Mouse (Mus musculus) splenic B cell, adult 2 months (primary cell): ENCODE results near the gene Lamtor2.

Experiments used
- DNase-seq: peaks from one replicate; pipeline ENCODE4 v3.0.0-alpha.2; 2011; ENCODE audit warnings: low read depth, low spot score
- H3K27me3 ChIP-seq: 2 replicates; pipeline ENCODE4 v1.6.1; 2012; ENCODE audit warnings: mild to moderate bottlenecking, low read length, moderate library complexity, mixed read lengths; ENCODE audit not compliant: control insufficient read depth, poor library complexity, insufficient read depth, severe bottlenecking
- H3K36me3 ChIP-seq: 2 replicates; pipeline ENCODE4 v1.6.1; 2012; ENCODE audit warnings: mild to moderate bottlenecking, low read length, moderate library complexity, mixed read lengths; ENCODE audit not compliant: control insufficient read depth, poor library complexity, insufficient read depth, severe bottlenecking

The Lamtor2 gene

DNA sequence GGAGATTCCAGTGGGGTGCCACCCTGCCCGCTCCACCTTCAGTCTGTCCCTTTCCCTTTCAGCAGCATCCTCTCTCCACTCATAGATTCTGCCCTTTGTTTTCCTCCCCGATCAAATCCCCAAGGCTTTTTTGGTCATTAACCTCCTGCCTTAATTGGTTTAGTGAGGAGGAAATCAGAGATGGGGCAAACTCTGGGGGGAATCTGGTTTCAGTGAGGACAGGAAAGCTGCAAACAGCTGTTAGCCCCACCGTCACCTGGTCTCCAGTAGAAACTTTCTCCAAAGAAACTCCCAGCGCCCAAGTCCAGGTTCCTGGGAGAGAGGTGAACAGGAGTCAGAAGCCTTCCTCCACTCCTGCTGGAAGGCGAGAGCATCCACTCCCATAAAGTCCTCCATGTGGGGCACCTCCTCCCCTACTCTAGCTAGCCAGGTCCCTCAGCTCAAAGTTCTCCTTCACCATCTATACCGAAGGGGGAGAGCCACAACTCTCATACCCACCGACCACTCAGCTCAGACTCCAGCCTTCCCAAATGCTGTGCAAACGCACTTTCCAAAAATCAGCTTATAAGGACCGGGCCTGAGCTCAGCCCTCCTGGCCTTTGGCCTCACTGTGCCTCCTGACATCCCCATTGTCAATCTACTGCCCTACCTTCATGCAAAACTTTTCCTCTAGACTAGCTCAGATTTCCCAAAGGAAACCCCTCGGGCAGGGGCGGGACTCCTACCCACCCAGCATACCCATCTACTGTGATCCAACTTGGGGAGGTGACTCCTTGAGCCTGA is 22.6 kb downstream of the Lamtor2 start:
- DNase-seq, result no peak
- Histone ChIP-seq H3K27me3 (0 out of 2 replicates have a peak, but pooled peaks cover 2% of the 10 kb centered on the region), H3K36me3 (no peaks in the 10 kb centered on the region)

DNA sequence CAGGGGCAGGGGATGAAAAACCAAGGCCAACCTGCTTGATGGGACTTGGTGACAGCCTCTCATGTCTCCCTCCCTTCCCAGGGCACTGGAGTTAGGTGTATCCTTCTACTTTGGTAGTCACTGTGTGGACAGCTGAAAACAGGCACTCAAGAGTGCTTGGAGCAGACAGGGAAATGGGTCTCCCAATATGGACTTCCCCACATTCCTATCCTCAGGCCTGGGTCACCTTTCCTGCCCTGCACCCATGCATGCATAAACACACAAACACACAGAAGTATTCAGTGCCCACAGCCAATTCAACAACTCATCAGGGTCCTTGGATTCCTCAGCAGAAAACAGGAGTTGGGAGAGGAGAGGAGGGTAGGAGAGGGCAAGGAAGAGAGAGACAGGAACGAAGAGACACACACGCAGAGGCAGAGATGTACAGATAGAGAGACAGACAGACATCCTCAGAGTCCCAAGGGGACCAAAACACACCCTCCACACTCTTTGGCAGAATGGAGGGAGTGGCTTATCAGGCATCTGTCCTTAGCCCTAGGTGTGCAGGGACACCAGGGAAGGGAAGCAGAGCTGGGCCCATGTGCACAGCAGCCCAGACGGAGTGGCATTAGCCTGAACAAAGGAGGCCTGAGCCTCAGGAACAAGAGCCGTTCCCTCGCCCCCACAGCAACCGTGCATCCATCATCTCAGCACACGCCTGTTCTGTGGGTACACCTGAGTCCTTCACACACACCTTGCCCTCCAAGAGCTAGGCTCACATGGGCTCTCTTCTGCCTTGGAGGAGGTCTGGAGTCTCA is 23.5 kb downstream of the Lamtor2 start:
- DNase-seq, result no peak

DNA sequence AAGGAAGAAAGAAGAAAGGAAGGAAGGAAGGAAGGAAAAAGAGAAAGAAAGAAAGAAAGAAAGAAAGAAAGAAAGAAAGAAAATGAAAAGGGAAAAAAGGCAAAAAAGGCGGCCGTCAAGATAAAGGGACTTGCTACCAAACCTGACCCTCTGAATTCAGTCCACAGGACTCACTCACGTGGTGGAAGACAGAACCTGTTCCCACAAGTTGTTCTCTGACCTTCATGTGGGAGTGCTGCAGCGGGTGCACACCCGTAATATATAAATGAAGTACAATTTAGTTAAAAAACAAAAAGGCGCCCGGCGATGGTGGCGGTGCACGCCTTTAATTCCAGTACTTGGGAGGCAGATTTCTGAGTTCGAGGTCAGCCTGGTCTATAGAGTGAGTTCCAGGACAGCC is 24.2 kb downstream of the Lamtor2 start:
- H3K36me3 ChIP-seq, result no peaks in the 10 kb centered on the region
- H3K27me3 ChIP-seq, result 0 out of 2 replicates have a peak, but pooled peaks cover 2% of the 10 kb centered on the region
- DNase-seq, result no peak

More for the DNA sequence above, 23.5 kb downstream of the Lamtor2 start:
- no peaks in the 10 kb centered on the region for H3K36me3 ChIP-seq
- H3K27me3 ChIP-seq, result 0 out of 2 replicates have a peak, but pooled peaks cover 2% of the 10 kb centered on the region

DNA sequence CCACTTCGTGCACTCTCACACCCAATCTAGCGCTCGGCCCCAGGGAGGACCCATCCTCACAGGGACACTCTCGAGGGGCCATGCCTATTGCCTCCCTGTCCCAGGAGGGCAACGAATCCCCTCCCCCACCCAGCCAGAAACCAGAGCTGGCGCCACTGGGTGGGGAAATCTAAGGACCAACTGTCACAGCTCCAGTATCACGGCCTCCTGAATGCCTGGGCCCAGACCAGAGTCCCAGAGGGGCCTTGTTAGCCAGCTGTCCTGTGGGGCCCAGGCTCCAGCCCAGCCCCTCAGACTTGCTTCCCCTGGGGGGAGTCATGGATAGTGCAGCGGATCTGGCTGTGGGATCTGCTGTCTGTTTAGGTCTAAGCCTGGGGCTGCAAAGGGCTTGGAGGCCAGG is 25.3 kb downstream of the Lamtor2 start:
- DNase-seq, result no peak
- 0 out of 2 replicates have a peak, but pooled peaks cover 2% of the 10 kb centered on the region for H3K27me3 ChIP-seq
- no peaks in the 10 kb centered on the region for H3K36me3 ChIP-seq

DNA sequence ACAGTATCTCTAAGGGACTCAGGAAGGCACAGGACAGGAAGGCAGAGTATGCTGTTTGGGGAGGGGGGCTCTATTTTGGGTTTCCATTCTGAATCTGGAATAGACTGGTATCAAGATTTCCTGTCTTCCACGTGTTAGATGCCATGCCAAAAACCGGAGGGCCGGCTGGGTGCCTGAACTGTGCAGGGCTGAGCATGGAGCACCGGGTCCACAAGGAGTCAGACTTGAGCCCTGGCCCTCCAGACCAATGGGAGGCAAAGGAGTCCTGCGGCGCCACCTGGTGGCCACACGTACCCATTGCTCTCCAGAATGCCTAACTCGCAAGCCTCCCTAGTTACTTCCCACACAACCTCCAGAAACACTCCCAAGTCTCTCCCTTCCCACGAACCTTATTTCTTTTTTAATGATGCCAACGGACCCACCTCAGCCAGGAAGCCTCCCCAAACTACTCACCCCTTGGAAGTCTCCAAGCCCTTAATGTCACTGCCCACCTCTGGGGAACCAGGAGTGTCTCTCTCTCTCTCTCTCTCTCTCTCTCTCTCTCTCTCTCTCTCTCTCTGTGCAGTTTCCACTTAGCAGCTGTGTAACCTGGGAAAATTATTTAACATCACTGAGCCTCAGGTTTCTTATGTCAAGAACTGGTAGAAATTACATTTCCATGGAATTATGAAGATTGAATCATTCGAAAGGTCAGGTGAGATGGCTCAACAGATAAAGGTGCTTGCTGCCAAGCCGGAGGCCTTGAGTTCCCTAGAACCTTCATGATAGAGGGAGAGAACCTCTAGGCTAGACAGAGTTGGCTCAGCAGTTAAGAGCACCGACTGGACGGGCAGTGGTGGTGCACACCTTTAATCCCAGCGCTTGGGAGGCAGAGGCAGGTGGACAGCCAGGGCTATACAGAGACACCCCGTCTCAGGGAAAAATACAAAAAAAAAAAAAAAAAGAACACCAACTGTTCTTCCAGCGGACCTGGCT is 26.4 kb downstream of the Lamtor2 start:
- DNase-seq, result peak; percentile 95
- Histone ChIP-seq H3K36me3 (no peaks in the 10 kb centered on the region), H3K27me3 (no peaks in the 10 kb centered on the region)

DNA sequence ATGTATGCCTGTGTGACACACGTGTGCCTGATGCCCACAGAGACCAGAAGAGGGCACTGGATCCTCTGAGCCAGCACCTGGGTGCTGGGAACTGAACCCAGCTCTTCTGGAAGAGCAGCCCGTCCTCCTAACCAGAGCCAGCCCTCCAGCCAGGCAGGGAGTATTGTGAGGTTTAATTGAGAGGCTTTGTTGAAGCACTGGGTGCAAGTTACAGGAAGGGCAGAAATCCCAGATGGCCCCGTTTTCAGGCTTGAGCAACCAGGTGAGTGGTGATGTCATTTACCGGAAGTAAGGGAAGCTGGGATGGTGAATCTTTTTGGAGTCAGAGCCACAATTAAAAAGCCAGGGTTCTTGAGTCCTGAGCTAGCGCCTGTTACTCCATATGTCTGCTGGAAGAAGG is 27.9 kb downstream of the Lamtor2 start:
- Histone ChIP-seq H3K27me3 (no peaks in the 10 kb centered on the region), H3K36me3 (no peaks in the 10 kb centered on the region)
- no peak for DNase-seq

DNA sequence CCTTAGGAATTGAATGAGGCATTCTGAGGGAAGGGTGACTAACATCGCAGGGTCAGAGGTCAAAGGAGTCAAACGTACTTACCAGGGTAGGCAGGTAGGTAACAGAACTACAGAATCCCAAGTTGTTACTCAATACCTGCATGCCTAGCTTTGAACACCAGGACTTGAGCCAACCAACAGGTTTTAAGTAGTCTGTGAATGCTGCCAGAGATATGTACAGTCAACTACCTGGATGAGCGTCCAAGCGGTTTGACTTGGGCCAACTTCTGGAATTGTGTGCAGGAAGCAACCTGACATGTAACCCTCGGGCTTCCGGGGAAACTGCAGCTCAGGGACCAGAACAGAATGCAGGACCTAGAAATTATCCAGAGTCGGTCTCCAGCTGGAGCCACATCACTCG is 29.8 kb downstream of the Lamtor2 start:
- no peak for DNase-seq
- H3K36me3 ChIP-seq, result no peaks in the 10 kb centered on the region
- H3K27me3 ChIP-seq, result no peaks in the 10 kb centered on the region

DNA sequence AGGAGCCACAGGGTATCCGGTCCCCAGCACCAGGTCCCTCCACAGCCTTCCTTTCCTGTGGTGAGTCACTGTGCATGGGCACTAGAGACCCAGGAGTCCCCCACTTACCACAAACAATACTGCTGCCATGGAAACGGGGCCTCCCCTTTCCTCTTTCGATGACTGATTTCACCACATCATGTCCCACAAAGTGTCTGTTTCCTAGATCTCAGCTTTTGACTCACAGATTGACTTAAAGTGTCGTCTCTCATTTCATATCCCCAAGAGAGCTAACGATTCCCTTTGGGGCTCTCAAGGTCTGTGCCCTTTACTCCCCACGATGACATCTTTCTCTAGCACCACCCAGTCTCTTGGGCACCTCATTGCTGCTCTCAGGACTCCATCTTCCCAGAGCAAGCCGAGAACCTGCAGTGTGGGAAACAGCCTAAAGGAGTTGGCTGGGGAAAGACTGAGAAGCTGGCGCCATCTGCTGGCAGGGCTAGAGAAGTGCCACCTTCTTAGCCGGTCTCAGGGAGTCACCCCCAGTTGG is 31.0 kb downstream of the Lamtor2 start:
- peak; percentile 92 for DNase-seq
- no peaks in the 10 kb centered on the region for H3K27me3 ChIP-seq
- H3K36me3 ChIP-seq, result no peaks in the 10 kb centered on the region

DNA sequence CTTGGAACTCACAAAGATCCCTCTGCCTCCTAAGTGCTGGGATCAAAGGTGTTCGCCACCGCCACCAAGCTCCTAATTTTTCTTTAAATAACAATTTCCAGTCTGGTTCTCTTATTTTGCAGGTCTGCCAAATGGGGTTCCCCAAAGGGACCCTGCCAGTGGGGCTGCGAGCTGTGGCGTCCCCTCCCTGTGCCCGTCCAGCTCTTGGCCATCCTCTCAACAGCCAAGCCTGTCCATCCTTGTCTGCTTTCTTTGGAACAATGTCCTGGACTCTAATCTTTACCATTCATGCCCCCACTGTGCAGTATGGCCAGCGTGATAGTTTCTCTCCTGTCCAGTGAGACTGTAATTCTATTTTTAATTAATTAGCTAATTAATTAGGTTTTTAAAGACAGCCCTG is 31.7 kb downstream of the Lamtor2 start:
- H3K27me3 ChIP-seq, result no peaks in the 10 kb centered on the region
- DNase-seq, result no peak
- H3K36me3 ChIP-seq, result no peaks in the 10 kb centered on the region

DNA sequence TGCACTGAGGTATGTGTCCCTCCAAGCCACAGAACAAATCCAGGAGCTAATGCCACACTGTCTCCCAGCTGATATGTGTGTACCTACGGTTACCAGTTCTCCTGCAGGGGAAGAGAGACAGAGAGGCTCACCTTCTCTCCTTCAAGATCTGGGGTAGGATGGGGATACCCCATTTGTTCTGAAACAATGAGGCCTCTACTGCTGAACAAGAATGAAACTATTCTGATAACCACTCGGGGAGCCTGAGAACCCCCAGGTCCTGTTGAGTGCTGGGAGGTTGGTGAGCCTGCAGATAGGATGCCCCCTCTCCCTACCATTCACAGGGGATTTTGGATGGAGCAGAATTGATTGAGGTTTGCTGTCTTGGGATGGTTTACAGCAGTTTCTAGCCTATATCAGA is 32.8 kb downstream of the Lamtor2 start:
- Histone ChIP-seq H3K27me3 (no peaks in the 10 kb centered on the region), H3K36me3 (no peaks in the 10 kb centered on the region)
- no peak for DNase-seq

DNA sequence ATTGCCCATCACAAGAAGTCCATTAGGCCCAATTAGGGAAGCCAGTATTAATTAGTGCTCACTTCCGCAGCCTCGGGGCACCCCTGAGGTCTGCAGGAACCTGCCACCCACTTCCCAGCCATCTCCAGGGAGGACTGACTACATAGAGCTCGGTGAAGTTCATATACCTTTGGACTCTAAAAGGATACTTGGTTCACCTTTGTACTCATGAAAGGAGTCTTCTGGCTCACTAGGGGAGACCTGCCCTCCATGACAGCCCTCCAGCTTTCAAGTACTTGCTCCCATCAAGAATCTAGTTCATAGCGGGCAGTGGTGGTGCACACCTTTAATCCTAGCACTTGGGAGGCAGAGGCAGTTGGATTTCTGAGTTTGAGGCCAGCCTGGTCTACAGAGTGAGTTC is 34.5 kb downstream of the Lamtor2 start:
- Histone ChIP-seq H3K27me3 (no peaks in the 10 kb centered on the region), H3K36me3 (no peaks in the 10 kb centered on the region)
- DNase-seq, result no peak

DNA sequence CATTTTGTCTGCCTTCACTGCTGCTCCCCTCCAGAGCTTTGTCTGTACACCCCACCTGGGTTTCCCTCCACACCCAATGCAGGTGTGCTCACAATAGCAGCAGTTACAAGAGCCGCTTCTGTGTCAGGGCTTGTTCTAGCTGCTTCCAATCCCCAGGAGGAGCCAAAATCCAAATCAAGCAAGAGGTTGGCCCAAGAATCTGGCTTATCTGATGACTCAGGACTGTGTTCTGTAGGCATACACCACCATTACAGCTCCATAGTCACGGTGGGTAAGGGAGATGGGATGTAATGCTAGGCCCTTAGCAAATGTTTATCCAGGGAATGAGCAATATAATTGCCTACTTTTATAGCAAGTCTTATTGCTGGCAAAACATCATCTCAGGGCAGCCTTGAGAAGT is 36.5 kb downstream of the Lamtor2 start:
- no peaks in the 10 kb centered on the region for H3K36me3 ChIP-seq
- H3K27me3 ChIP-seq, result no peaks in the 10 kb centered on the region
- no peak for DNase-seq

DNA sequence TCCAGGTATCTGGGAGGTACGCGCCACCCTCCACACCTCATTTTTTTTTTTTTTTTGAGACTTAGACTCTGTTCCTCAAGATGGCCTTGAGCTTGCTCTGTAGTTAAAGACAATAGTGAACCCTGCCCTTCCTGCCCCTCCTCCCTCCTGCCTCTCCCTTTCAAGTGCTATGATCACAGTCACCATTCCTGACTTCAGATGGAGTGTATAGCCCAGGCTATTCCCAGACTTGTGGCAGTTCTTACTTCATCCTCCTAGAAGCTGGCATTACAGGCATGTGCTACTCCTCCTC is 37.8 kb downstream of the Lamtor2 start:
- no peaks in the 10 kb centered on the region for H3K36me3 ChIP-seq
- no peaks in the 10 kb centered on the region for H3K27me3 ChIP-seq
- DNase-seq, result no peak

DNA sequence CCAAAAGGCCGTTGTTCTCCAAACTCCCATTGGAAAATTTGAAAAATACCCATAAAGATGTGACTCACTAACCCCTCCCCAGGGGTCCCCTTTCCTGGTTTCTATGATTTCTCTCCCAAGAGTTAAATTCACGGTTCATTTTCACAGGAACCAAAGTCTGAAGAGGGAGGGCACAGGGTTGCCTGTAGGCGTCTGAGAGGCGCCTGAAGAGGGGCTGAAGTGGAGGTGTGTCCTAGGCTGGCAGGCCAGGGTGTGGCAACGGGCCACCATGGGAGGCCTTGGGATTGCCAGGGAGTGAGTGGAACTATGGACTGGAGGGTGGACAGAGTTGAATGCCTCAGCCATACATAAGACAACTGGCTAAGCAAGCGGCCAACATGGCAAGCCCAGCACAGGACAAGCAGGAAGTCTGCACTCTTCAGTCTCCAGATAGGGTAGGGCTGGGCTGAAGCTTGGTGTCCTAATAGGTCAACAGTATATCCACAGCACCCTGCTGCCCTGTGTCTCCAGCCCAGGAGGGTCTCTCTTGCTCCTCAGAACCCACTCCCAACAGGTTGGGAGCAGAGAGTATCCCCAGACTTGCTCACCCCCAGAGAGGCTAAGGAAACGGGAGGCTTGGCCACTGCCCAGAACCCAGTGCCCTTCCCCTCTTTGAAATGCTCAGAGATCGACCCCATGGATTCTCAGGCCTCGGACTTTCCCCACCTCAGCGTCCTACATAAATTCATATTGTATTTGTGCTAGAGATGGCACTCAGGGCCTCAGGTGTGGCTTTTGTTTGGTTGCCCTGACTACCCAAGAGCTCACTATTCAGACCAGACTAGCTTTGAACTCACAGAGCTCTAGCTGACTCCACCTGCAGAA is 38.4 kb downstream of the Lamtor2 start:
- DNase-seq, result no peak
- Histone ChIP-seq H3K27me3 (no peaks in the 10 kb centered on the region), H3K36me3 (no peaks in the 10 kb centered on the region)
